Mouse (Mus musculus) cortical plate, adult 2 months (tissue): ENCODE measurements around the gene Tmem8.

Experiments
- CTCF ChIP-seq: fragments of 200-500 bp; IDR thresholded peaks from 2 replicates; pipeline ENCODE4 v1.5.1; 2011; ENCODE audit warnings: mild to moderate bottlenecking, control low read depth, low read length; ENCODE audit not compliant: insufficient read depth; ENCODE audit errors: extremely low read depth
- POLR2A ChIP-seq: fragments of 200-500 bp; IDR thresholded peaks from 2 replicates; pipeline ENCODE4 v1.6.1; 2011; ENCODE audit warnings: mild to moderate bottlenecking, low read length, control low read depth; ENCODE audit not compliant: insufficient read depth; ENCODE audit errors: extremely low read depth

- no peak for TF ChIP-seq CTCF
- TF ChIP-seq POLR2A = 0 out of 2 replicates have a peak, but pooled peaks have one; percentile 27
These were observed 17.9 kb upstream of the Tmem8 start, which contains the start of gene Nme4 for GRCm38 (mm10) chr17:26095121-26095740.
